Mouse (Mus musculus): Measurements from ENCODE around the gene Fam151b.

Gene Fam151b

GRCm38 (mm10) chr13:92419630-92420029 lies 64.2 kb downstream of the Fam151b start:
- no peak for DNase-seq (ENCODE audit: low spot score in 2 of 2)

- no peak for DNase-seq (ENCODE audit: low spot score in 2 of 2)
These were observed 73.3 kb downstream of the Fam151b start for GRCm38 (mm10) chr13:92410486-92410885.

- no peak for DNase-seq (ENCODE audit: low spot score in 2 of 2)
These were observed 80.3 kb downstream of the Fam151b start for GRCm38 (mm10) chr13:92403496-92403895.

- DNase-seq (ENCODE audit: low spot score in 2 of 2): no peak
These were observed 81.8 kb downstream of the Fam151b start for GRCm38 (mm10) chr13:92402063-92402462.
